Mouse (Mus musculus): ENCODE measurements around the gene 1500011B03Rik.
A peak's percentile ranks its signal among the peaks of the same experiment; 100 is the strongest.
"Not testable (repeated sequence)": the region's sequence is repeated elsewhere in the genome, so short reads cannot be mapped to it uniquely, and the experiment has no call there.

1500011B03Rik gene

DNA sequence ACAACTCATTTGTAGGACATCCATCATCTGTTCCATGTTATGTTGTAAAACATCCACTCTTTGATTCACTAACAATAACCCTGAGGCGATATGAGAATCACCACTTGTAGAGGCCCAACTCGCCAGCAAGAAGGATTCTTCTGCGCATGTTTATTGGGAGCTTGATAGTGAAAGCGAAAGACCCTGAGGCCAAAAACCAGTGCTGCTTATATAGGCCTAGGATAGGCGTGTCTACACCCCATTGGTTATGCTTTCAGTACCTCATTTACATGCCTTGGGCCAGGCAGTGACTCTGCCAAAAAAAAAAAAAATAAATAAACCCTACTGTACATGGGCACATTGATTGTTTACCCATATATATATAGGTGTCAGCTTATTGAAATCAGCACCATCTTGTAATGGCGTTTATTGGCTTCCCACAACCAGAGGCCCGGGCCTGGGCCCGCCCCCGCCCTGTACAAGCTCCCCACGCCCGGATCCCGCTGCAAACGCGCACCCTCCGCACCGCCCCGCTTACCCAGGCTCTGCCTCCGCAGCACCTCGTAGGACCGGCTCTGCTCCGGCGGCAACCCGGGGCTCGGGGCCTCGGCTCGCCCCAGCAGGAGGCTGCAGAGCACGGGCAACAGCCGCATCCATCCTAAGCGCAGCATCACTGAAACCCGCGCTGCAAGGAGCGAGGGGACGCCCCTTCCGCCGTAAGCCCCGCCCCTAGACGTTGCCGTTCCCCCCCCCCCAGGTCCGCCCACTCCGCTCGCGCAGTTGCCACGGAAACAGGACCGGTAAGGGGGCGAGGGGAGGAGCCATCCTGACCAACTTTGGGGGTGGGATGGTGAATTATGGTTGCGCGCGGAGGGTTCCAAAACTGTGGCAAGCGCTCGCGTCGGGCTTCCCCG, at the start of gene 1500011B03Rik:
Gene 1500011B03Rik (minus strand): TSS at position 673 of the 893 bp plus-strand sequence.
- peak; percentile 62 for DNase-seq (ENCODE audit: low spot score)

DNA sequence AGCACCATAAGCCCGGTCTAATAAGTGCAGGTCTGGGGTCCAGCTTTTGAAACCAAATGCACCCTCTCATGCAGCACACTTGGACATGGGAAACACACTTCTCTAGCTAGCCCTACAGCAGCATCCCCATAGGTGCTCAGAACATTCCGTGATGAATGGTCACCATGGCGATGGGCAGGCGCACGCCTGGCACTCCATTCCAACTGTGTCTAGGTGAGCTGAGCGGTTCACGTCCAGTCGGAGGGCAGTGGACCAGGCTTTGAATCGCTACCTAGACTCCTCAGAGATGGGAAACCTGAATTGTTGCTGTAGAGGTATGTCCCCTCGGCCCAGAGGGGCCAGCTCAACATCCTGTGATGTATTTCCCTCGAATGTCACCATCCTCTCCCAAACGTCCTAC, 42.0 kb upstream of the 1500011B03Rik start:
- DNase-seq (ENCODE audit: low spot score), result no peak

DNA sequence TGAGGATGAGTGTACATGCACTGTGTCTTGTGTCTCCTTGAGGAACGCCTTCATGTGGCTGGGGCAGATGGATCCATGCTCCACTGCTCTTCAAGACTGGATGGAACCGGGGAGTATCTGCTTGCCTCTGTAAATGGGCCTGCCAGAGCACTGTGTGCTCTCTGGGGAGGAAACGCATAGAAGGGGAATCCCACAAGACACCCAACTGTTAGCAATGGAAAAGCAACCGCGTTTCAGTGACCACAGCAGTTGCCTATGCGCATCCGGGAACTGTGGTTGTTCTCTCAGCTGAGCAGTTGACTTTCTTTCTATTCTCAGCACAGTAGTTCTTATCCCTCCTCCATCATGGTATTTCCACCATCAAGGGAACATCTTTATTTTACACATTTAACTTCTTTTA, 41.5 kb upstream of the 1500011B03Rik start:
- DNase-seq (ENCODE audit: low spot score), result peak; percentile 33

DNA sequence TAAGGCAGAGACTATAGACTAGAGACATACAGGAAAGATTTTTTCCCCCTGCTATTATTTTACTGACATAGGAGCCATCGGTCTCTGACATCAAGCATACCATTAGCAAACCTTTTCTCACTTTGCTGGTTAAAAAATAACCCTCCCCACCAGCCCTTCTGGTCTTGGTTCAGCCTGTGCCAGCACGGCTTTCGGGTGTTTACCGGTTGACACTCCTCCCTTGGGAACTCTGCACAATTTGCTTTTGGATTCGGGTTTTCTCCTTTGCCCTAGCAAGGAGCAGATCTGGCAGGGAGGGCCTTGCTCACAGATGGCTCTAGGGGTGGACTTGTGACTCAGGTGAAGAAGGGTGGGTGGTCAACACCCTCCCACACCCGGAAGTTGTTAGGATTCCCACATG, 38.5 kb upstream of the 1500011B03Rik start:
- no peak for DNase-seq (ENCODE audit: low spot score)

DNA sequence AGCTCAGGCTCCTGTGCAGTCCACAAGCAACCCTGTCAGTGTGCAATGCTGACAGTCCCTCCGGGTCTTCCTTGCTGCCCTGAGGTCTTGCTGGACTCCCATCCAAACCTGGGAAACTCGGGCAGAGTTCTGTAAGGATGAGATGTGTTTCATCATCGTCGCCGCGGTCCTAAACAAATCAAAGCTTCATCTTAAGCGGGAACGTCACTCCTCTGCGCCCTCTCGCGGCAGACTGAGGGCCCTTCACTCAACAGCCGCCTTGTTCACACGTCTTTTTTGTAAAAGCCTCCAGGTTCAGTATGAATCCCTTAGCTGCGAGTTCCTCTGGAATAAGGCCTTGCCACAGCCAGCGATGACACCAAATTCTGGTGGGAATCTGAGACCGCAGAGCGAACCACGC, 36.0 kb upstream of the 1500011B03Rik start:
- DNase-seq (ENCODE audit: low spot score), result peak; percentile 41

GRCm38 (mm10) chr5:114858582-114858981, 35.3 kb upstream of the 1500011B03Rik start, which contains the start of gene Gm9936:
TSS of gene Gm9936 (minus strand) at chr5:114858682.
- DNase-seq (ENCODE audit: low spot score), result no peak

GRCm38 (mm10) chr5:114853364-114853763, 30.1 kb upstream of the 1500011B03Rik start, which contains the start of gene 4930519G04Rik:
TSS of gene 4930519G04Rik (plus strand) at chr5:114853664.
- DNase-seq (ENCODE audit: low spot score), result not testable (repeated sequence)

DNA sequence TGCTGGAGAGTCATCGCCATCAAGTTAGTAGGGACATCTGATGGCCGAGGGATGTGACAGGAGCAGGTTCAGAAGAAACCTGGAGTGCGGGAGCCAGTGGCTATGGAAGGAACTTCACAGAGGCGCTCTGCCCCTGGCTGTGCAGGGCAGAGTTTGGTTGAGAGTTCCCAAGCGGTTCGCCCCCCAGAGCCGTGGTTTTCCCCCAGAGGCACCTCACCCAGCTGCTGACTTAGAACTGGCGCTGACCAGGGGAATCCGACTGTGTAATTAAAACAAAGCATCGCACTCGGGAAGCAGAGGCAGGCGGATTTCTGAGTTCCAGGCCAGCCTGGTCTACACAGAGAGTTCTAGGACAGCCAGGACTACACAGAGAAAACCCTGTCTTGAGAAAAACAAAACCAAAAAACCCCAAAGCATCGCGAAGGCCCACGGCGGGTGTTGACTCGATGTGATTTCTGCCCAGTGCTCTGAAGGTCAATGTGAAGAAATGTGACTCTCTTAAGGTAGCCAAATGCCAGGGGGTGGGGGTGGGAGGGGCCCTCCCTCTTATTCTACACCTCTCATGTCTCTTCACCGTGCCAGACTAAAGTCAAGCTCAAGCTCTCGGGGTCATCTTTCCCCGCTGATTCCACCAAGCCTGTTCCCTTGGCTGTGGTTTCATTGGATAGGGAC, 28.4 kb upstream of the 1500011B03Rik start:
- DNase-seq (ENCODE audit: low spot score), result no peak

DNA sequence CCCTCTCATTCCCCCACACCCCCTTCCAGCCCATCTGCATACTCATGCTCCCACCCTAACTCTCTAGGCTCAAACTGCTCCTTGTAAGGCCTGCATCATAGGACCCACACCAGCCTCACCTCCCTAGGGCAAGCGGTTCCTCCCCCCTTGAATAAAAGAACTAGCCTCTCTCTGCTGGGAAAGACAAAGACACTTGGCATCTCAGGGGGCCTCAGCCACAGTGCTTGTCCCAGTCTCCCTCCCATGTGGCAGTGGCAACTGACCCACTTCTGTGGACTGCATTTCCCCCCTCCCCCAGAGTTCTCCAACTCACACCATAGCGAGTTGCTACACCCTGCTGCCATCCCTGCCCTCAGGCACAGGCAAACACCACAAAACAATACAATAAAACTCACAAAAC, 21.1 kb upstream of the 1500011B03Rik start:
- not testable (repeated sequence) for DNase-seq (ENCODE audit: low spot score)

DNA sequence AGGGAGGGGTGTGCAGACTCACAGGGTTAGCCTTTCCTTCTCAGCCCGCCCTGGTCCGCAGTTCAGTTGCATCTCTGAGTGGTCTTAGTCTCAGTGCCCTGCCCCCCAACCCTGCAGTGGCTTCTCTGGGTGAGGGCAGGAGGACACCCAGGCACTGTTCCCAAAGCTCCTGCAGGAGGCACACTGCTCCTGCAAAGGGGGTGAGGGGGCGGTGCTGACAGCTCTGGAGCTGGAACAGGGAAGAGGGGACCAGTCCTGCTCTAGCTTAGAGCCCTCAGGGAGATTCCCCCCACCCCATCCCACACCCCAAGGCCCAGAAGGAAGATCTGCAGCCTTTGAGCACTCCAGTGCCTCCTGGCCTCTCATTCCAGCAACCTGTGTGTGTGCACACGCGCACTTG, 19.4 kb upstream of the 1500011B03Rik start:
- no peak for DNase-seq (ENCODE audit: low spot score)

GRCm38 (mm10) chr5:114842155-114842554, 18.9 kb upstream of the 1500011B03Rik start:
- not testable (repeated sequence) for DNase-seq (ENCODE audit: low spot score)

DNA sequence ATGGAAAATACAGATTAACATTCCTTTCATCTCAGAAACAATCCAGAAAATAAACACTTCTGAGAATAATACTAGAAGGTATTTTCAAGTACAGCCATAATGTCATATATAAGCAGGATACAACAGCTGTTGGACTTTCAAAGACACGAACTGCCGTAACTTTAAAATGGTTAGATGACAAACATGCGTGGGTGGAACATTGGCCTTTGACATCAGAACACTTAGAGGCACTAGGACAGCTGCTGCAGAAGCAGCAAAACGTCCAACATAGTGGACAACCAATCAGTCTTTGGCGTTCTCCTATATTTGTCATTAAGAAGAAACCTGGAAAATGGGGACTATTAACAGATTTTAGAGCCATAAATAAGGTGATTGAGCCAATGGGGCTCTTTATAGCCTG, 17.2 kb upstream of the 1500011B03Rik start:
- not testable (repeated sequence) for DNase-seq (ENCODE audit: low spot score)

DNA sequence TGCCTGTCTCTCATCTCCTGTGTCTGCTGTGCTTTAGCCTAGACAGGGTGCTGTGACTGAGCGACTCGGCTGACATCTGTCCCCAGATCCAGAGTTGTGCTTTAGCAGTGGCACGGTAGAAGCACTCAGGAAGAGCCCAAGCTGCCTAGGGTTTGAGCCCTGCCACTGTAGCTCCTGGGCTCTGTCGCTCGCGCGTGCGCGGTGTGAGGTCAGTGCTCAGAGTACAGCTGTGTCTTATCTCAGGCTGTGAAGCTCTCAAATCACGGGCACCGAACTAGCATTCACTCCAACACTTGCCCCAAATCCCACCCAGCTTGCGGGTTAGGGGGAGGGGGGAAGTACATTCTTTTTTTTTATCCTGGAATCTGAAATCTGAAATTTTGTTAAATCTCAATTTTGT, 13.6 kb upstream of the 1500011B03Rik start:
- DNase-seq (ENCODE audit: low spot score), result no peak

DNA sequence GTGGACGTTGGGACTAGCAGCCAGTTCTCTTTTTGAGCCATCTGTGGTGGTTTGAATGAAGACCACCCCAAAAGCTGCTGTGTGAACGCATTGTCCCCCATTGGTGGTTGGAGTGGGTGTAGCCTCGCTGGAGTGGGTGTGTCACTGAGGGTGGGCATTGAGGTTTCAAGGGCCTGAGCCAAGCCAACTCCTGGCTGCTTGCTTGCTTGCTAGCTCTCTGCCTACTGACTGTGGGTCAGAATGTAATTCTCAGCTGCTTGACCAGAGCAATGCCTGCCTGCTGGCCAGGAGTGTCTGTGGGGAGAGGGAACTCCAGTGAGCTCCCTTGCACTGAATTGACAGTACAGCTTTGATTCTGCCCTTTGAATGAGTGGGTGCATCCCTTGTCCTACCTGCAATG, 6.5 kb upstream of the 1500011B03Rik start:
- no peak for DNase-seq (ENCODE audit: low spot score)

- DNase-seq (ENCODE audit: low spot score), result no peak
Measured at GRCm38 (mm10) chr5:114827427-114827826, 4.2 kb upstream of the 1500011B03Rik start.

DNA sequence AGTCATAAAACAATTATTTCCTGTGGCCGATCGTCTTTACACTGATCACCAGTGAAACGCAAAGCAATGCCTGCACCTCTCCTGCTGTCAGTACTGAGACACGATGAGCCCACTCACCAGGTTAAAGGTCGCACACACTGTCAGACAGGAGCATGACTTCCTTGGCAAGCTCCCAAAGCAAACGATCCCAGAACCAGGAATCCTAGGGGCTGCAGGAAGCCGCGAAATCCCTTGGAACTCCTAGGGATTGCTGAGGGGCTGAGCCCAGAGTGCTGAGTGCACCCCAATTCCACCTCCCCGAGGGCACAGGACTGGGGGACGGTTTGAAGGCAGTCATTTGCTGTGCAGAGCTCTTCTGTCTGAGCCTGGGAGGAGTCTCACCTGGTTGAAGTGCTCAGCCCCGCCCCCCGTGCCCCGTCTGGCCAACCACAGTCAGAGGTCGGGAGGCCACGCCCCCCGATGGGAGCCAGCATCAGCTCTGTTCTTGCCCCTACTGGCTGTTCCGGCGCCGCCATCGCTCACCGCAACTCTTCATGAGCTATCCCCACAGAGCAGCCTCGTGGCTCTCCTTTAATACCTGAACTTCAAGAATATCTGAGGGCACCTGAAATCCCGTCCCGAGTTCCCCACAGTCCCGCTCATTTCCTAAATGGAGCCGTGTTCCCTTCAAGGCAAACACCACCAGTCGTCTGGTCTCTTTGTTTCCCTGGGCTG, 2.9 kb upstream of the 1500011B03Rik start:
- peak; percentile 76 for DNase-seq (ENCODE audit: low spot score)

GRCm38 (mm10) chr5:114824197-114824596, 929 bp upstream of the 1500011B03Rik start:
- DNase-seq (ENCODE audit: low spot score), result peak; percentile 62

DNA sequence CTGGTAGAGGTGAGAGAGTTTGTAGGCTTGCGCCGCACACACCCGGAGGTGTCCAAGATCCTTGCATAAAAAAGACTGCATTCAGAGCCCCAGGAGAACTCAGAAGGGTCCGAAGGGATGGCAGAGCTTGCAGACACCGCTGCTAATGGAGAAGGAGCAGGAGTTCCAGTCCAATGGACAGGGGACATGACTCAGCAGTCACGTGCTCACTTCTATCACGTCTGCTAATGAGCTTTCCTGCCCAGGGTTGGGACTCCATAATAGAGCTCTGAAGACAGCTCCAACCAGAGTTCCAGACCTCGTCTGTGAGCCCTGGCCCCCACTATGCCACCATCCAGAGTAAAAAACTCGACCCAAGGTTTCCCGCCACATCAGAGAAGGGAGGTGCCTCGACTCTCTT, 5.1 kb downstream of the 1500011B03Rik start:
- DNase-seq (ENCODE audit: low spot score), result no peak

DNA sequence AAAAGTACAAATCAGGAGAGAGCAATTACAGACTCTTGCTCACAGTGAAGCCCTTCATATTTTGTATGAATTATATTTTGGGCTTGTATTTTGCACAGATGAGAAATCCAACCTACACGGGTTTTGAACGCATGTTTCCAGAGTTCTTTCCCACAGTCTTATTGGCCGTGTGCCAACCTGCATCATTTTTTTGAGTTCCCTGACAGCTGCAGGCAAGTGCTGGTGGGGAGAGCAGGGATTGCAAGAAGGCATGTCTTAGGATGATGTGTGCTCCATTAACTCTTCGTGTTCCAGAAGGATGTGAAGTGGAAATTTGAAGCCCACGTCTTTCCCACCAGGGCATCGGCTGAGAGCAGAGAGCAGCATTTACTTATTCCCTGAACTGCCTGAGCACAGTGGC, 6.7 kb downstream of the 1500011B03Rik start:
- DNase-seq (ENCODE audit: low spot score), result no peak

DNA sequence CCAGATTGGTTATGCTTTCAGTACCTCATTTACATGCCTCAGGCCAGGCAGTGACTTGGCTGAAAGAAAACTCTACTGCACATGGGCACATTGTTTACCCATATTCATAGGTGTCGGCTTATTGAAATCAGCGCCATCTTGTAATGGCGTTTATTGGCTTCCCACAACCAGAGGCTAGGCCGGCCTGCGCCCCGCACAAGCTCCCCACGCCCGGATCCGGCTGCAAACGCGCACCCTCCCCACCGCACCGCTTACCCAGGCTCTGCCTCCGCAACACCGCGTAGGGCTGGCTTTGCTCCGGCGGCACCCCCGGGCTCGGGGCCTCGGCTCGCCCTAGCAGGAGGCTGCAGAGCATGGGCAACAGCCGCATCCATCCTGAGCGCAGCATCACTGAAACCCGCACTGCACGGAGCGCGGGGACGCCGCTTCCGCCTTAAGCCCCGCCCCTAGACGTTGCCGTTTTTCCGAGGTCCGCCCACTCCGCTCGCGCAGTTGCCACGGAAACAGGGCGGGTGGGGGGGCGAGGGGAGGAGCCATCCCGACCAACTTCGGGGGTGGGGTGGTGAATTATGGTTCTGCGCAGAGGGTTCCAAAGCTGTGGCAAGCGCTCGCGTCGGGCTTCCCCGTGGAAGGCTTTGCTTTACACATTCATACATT, 9.6 kb downstream of the 1500011B03Rik start:
- peak; percentile 70 for DNase-seq (ENCODE audit: low spot score)

- no peak for DNase-seq (ENCODE audit: low spot score)
Measured at GRCm38 (mm10) chr5:114809826-114810225, 13.4 kb downstream of the 1500011B03Rik start.

All from spleen, adult 12 weeks (tissue).